Mouse (Mus musculus): ENCODE measurements at regions not wholly inside any gene's neighbourhood (a gene's known extent, or its start where the extent isn't known, plus 50 kb on each side); places are given as distances from the start of the nearest gene placed in this dataset.

DNA sequence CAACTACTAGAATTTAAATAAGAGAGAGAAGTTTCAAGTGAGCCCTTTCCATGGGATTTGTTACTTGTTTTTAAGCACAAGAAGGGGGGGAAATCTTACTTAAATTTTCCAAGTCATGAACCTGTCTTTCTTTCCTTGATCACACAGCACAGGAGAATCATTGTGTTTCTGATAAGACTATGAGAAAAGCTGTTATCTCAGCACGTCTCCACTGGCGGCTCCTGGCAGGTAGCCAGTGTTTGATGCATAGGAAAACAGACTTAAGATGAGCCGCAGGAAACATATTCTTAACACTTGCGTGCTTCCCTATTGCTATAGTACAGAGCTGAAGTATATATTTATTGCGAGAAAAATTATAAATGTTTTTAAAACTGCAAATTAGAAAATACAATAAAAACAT lies 920.3 kb downstream of the Efna5 start:
- no peak for DNase-seq (ENCODE audit: low spot score in 2 of 2)

DNA sequence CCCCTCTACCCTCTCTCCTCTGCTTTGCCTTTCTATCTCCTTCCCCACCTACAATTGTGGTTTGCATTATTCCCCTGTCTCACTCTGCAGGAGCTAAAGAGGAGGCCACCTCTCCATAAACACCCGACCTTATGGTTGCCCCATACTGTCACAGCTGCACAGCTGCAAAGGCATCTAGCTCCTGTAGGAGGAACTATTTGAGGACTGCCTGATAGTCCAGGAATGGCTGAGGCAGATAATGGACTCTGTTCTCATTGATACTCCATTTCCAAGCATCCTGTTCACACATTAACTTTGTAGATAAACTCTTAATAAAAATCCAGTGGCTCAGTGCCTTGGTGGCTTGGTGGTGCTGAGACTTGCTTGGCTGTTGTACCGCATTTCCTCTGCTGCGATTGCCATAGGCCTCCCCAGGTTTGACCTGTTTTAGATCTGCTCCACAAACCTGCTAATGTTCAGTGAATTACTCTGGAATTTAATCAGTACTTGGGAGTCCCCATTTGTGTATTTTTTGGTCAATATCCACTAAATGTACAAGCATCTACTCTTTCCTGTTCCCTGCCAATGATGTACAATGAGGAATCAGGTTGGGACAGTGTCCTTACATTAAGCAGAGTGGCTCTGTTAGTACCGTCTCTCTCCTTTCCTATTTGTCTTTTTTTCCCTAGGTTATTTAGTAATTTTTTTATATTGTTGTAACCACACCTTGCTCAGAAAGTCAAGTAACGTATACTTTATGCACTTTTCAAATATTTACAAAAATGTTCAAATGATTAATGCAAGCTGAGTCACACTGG lies 920.9 kb downstream of the Efna5 start:
- no peak for DNase-seq (ENCODE audit: low spot score in 2 of 2)

DNA sequence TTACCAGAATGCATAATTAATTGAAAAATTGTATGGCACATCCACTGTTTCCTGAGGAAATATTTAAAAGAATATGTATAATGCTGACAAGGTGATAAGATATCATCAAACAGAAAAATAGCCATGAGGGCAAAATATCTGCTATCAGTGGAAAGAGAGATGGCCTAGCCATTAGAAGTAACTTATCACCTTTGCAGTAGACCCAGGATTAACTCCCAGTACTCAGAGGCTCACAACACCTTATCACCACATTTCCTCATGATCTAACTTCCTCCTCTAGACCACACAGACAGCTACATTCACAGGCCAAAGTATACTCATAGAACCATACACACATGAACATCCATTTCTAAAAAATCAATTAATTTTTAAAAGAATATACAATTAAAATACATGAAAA lies 963.4 kb downstream of the Efna5 start:
- DNase-seq (ENCODE audit: low spot score in 2 of 2) = no peak

DNA sequence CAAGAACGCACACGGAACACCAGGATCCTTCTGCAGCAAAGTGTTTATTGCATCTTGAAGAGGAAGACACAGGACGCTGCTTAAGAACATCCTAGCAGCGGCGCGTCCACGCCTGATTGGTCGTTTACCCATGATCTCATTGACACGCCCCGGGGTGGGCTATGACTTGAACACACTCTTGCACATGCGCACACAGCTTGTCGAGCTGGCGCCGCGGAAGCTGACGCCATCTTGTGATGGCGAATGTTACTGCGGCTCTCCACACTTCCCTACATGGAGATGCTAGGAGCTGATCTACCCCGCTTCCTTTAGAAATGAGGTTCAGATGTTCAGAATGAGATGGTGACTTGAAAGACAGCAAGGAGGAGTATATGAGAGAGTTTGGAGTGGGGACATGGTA lies 978.2 kb downstream of the Efna5 start:
- no peak for DNase-seq (ENCODE audit: low spot score in 2 of 2)

DNA sequence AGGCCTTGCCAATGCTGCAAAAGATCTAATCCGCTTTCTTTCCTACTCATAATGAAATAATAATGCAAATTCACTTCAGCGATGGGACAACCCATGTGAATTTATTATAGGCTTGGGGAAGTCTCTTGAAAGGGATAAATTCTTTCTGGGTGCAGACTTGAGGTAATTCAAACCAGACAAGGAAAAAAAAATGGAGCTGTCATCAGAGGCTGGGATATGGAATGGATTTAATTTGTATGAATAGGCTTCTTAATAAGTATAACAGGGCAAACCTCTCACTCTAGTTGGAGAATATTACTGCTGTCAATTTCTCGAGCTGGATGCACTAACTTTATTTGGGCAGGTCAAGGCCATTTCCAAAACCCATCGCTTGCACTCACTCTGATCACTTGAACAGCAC lies 990.5 kb downstream of the Efna5 start:
- no peak for DNase-seq (ENCODE audit: low spot score in 2 of 2)

DNA sequence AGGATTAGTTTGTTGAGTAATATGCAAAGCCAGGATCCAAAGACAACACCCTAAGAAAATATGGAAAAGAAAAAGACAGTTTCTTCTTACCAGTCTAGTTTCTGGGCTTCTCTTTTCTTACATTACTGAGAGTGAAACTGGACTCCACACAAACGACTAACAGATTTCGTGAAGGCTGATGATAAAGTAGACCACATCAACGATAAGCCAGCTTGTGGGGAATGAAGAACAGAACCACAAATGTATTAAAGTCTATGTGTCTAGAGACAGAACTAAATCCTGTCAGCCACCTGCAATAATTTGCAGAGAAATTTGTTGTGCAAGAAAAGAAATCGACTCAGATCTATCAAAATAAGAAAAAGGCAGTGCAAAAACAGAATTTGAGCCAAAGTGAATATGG lies 1015.0 kb downstream of the Efna5 start:
- no peak for DNase-seq (ENCODE audit: low spot score in 2 of 2)

DNA sequence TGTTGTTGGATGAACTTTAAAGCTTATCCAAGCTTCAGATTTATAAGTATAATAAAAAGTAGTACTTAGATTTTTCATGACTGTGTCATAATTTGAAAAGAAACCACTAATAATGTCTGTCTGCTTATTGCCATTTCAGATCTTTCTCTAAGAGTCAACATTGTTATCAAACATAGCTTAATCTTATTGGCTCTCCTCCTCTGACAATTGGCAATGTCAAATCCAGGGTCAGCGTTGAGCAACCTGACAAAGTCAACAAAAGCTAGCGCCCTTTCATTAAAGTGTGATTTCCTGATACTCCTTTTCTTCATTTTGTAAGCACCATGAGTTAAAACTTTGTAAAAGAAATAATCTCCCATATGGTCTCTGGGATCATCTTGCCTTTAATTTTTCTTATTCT lies 1018.7 kb downstream of the Efna5 start:
- no peak for DNase-seq (ENCODE audit: low spot score in 2 of 2)

DNA sequence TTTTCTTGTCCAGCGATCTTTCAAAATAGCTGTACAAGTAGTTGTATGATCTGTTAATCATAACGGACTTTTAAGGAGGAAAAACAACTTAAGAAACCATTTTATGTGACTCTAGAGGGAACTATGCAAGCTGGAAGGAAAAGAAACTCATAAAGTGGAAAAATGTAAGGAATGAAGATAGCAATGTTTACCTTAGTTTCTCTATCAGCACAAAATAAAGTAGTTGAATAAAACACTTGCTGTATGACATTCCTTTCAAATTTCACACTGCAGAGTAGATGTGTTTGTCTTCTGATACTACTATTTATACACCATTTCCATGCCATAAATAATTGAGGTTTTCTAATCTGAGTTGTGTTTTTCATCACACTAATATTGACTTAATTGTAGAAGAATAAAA lies 1043.6 kb downstream of the Efna5 start:
- no peak for DNase-seq (ENCODE audit: low spot score in 2 of 2)

DNA sequence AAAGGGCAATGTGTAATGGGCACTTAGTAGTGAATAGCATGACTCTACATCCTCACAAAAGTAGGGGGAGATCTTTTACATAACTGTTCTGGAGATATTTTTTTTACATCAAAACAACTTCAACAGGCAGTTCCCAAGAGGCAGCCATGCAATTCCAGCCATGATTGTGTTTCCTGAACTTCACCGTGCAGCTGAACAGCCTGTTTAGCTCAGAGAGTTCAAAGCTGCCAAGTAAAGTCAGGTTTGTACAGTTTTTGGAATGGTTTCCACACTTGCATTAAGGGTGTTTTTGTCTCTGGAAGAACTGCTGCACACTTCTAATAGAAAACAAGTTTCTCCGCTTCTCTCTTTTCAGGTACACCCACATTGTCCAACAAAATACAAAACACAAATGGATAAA lies 1065.6 kb downstream of the Efna5 start:
- no peak for DNase-seq (ENCODE audit: low spot score in 2 of 2)

DNA sequence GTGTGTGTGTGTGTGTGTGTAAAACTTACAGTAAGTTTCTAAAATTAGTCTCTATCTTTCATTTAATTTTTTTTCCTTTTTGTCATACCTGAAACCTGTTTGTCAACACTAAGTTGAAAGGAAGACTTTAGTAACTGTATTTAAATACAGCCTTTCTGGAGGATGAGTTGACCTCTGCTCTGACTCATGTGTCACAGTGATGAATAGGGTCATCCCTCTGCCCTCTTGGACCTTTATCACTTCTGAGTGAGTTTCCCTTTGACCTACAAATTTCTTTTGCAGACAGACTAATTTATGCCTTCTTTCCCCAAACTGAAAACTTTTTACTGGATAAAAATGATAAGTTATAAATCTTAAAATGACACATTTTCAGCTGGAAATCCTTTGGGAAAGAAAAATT lies 1112.8 kb downstream of the Efna5 start:
- peak in 1 of 2 experiments; percentile 11 for DNase-seq (ENCODE audit: low spot score in 2 of 2)

DNA sequence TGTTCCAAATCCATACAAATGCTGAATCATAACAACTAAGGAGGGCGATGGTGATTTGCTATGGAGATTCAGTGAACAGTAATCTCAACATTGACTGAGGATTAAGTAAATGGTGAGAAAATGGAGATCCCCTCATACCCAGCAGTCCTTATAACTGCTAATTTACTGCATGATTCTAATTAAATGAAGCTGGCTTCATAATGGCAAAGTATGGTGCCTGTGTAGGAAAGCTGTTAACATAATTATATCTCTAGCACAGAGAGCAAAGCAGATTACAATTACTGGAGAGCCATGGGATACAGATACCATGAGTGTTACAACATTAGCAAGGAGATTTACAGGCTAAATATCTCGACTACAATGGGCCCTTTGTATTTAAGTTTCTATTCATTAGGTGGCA lies 1116.0 kb downstream of the Efna5 start:
- DNase-seq (ENCODE audit: low spot score in 2 of 2) = no peak

All from adrenal gland, adult 18-20 months (tissue).